Mouse (Mus musculus) liver, postnatal 0 days (tissue): ENCODE results near the gene Fcgr3.

Experiments used
- CTCF ChIP-seq: sonication (generic); IDR thresholded peaks from 2 replicates; pipeline ENCODE4 v1.5.1; 2016; ENCODE audit warnings: antibody characterized with exemption, low read depth
- EP300 ChIP-seq: IDR thresholded peaks from 2 replicates; pipeline ENCODE4 v1.6.1; 2016; ENCODE audit warnings: antibody characterized with exemption, low read depth, mild to moderate bottlenecking

DNA sequence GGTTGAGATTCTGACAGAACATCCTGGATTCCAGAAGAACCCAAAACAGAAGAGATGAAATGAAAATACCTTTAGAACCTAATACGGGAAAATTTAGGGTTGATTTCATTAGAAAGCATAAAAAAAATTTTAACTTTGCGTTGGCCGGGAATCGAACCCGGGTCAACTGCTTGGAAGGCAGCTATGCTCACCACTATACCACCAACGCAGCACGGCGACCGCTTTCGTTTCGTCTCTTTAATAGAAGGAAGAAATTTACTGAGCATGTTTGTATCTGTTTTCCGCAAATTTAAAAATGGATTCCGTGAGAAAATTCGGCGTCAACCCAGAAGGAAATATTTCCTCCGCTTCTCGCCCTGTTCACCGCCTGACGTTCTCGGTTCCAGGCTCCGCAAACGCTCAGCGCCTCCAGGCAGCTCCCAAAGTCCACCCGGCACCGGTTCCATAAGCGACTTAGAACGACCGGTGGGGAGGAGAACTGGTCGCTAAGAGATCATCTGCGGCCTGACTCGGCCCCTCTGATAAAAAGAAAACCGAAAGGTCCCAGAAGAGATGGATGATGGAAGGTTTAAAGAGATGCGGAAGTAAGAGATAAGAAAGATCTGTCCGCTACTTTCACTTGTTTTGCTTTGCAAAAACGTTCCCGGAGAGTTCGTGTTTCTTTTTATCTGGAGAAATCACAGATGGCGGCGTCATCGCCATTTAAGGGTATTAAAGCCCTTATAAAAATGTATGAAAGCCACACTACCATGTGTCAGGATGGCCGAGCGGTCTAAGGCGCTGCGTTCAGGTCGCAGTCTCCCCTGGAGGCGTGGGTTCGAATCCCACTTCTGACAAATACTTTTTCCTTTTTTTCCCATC lies 26.6 kb downstream of the Fcgr3 start:
- peak; percentile 27; the same call in 1 of the 2 replicates for TF ChIP-seq EP300
- TF ChIP-seq CTCF, result no peak
